Mouse (Mus musculus) stomach, postnatal 0 days (tissue): ENCODE data around the gene Lyl1.

Experiments
- CTCF ChIP-seq: IDR thresholded peaks from 2 replicates; pipeline ENCODE4 v1.5.1; 2016; ENCODE audit warnings: antibody characterized with exemption, low read depth, mild to moderate bottlenecking, moderate library complexity
- EP300 ChIP-seq: optimal IDR thresholded peaks from 2 replicates; pipeline ENCODE3; 2016; ENCODE audit warnings: antibody characterized with exemption

DNA sequence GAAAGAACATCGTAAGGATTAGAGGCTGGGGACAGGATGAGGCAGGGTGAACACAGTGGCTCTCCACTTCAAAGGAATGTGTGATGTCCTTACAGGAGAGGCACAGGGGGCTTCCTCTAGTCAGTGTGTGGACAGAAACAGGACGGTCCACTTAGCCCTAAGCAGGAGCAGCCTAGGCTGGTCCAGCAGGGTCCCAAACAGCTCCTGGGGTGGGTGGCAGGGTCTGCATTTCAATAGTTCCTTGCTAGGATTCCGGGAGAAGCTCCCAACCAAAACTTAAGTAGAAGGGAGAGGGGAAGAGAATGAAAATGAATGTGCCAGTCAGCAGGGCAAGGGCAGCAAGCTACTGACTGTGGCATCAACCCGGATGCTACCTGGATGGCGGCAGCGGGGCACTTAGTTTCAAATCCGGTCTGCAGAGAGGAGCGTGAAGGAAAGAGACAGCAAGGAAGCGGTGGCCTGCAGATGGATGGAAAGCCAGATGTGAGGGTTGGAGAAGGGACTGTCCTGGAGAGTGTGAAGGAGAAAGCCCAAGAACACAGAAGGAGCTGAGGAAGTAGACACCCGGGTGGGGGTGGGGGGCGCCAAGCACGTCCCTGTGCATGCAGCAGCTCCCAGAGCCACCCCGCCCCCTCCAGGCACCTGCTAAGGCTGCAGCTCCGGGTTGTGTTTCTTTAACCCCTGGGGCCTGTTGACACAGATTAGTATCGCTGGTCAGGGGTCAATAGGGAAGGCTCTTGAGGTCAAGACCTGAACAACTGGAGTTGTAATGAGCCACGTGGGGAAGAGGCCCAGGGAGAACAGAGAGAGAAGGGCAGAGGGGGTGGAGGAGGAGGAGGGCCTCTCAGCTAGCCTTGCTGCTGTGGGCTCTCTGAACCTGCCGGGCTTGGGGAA is 44.0 kb downstream of the Lyl1 start:
- TF ChIP-seq CTCF: peak; percentile 19
- no peak for TF ChIP-seq EP300
